Mouse (Mus musculus) MEL (cell line): Measurements from ENCODE around the gene Btla. TPM values are rescaled to one million over a fixed set of nuclear protein-coding genes. Genes with fewer than 3 reads are reported as not detected.

Source experiments
- DNase-seq: peaks from one replicate; pipeline ENCODE4 v3.0.0; 2011; ENCODE audit warnings: low read depth, low spot score
- H3K27ac ChIP-seq: 2 replicates; pipeline ENCODE4 v1.5.1; 2012; ENCODE audit warnings: low read depth, mild to moderate bottlenecking, control low read depth, low read length, moderate library complexity; ENCODE audit not compliant: control insufficient read depth
- H3K27me3 ChIP-seq, 2 experiments: fragments of 150-350 bp in 1 of 2; sonication (generic) in 1 of 2; 2 replicates each; pipeline ENCODE4 v1.6.1; 2012; ENCODE audit warnings: low read length in 2 of 2, mild to moderate bottlenecking in 2 of 2, improper control_type of control experiment in 1 of 2, moderate library complexity in 1 of 2; ENCODE audit not compliant: insufficient read depth in 2 of 2, control insufficient read depth in 1 of 2
- H3K36me3 ChIP-seq, 2 experiments: 2 replicates each; pipeline ENCODE4 v1.6.1; 2012 to 2014; ENCODE audit warnings: low read length in 2 of 2, improper control_type of control experiment in 1 of 2, inconsistent platforms in 1 of 2, mild to moderate bottlenecking in 1 of 2; ENCODE audit not compliant: insufficient read depth in 2 of 2, control insufficient read depth in 1 of 2
- H3K4me1 ChIP-seq, 2 experiments: fragments of 150-350 bp in 1 of 2; sonication (generic) in 1 of 2; 2 replicates each; pipeline ENCODE4 v1.6.1; 2012; ENCODE audit warnings: low read length in 2 of 2, improper control_type of control experiment in 1 of 2, mild to moderate bottlenecking in 1 of 2; ENCODE audit not compliant: insufficient read depth in 2 of 2, control insufficient read depth in 1 of 2
- H3K4me3 ChIP-seq, 2 experiments: fragments of 150-350 bp in 1 of 2; sonication (generic) in 1 of 2; 2 replicates each; pipeline ENCODE4 v1.5.1; 2012; ENCODE audit warnings: low read depth in 2 of 2, low read length in 2 of 2, mild to moderate bottlenecking in 2 of 2, moderate library complexity in 2 of 2, control low read depth in 1 of 2, improper control_type of control experiment in 1 of 2; ENCODE audit not compliant: control insufficient read depth in 1 of 2, insufficient read depth in 1 of 2
- H3K79me2 ChIP-seq: 2 replicates; pipeline ENCODE4 v1.6.1; 2012; ENCODE audit warnings: mild to moderate bottlenecking, low read length, moderate library complexity; ENCODE audit not compliant: control insufficient read depth, poor library complexity, insufficient read depth
- H3K9ac ChIP-seq: 2 replicates; pipeline ENCODE4 v1.6.1; 2012; ENCODE audit warnings: low read depth, mild to moderate bottlenecking, control low read depth, low read length, moderate library complexity; ENCODE audit not compliant: control insufficient read depth, poor library complexity, severe bottlenecking
- H3K9me3 ChIP-seq: fragments of 150-350 bp; sonication (generic); replicated peaks from 2 replicates; pipeline ENCODE4 v1.6.1; 2012; ENCODE audit warnings: mild to moderate bottlenecking, low read length, improper control_type of control experiment, moderate library complexity; ENCODE audit not compliant: insufficient read depth
- CHD1 ChIP-seq: IDR thresholded peaks from 2 replicates; pipeline ENCODE4 v1.6.1; 2012; ENCODE audit warnings: low read depth, mild to moderate bottlenecking, inconsistent platforms, low read length, improper control_type of control experiment
- CTCF ChIP-seq, 3 experiments: IDR thresholded peaks in 2 of 3; conservative IDR thresholded peaks in 1 of 3; 2 replicates each; pipeline ENCODE4 v1.5.1; 2011 to 2012; ENCODE audit warnings: low read length in 3 of 3, low read depth in 2 of 3, mild to moderate bottlenecking in 2 of 3, improper control_type of control experiment in 1 of 3, inconsistent platforms in 1 of 3, mixed read lengths in 1 of 3, moderate library complexity in 1 of 3; ENCODE audit not compliant: control insufficient read depth in 1 of 3, insufficient read depth in 1 of 3, poor library complexity in 1 of 3, severe bottlenecking in 1 of 3
- ELF1 ChIP-seq: IDR thresholded peaks from 2 replicates; pipeline ENCODE4 v1.6.1; 2014; ENCODE audit warnings: low read depth, mild to moderate bottlenecking, inconsistent platforms, low read length, improper control_type of control experiment, moderate library complexity
- EP300 ChIP-seq, 2 experiments: IDR thresholded peaks; 2 replicates each; pipeline ENCODE4 v1.6.1; 2011; ENCODE audit warnings: improper control_type of control experiment in 2 of 2, low read length in 2 of 2, low read depth in 1 of 2, mild to moderate bottlenecking in 1 of 2
- GABPA ChIP-seq: IDR thresholded peaks from 2 replicates; pipeline ENCODE4 v1.6.1; 2012; ENCODE audit warnings: low read depth, mild to moderate bottlenecking, inconsistent platforms, low read length, improper control_type of control experiment, moderate library complexity
- GATA1 ChIP-seq: IDR thresholded peaks from 2 replicates; pipeline ENCODE4 v1.6.1; 2011; ENCODE audit warnings: low read depth, low read length, improper control_type of control experiment
- MYB ChIP-seq: IDR thresholded peaks from 2 replicates; pipeline ENCODE4 v1.6.1; 2011; ENCODE audit warnings: mild to moderate bottlenecking, low read depth, low read length, improper control_type of control experiment
- NRF1 ChIP-seq: IDR thresholded peaks from 2 replicates; pipeline ENCODE4 v1.6.1; 2014; ENCODE audit warnings: low read depth, mild to moderate bottlenecking, inconsistent platforms, low read length, improper control_type of control experiment, moderate library complexity; ENCODE audit not compliant: poor library complexity, insufficient read depth, severe bottlenecking
- POLR2A ChIP-seq, 2 experiments: IDR thresholded peaks; 2 replicates each; pipeline ENCODE4 v1.6.1; 2011 to 2012; ENCODE audit warnings: low read length in 2 of 2, mild to moderate bottlenecking in 2 of 2, control low read depth in 1 of 2, improper control_type of control experiment in 1 of 2, low read depth in 1 of 2, moderate library complexity in 1 of 2; ENCODE audit not compliant: control insufficient read depth in 1 of 2, insufficient read depth in 1 of 2, poor library complexity in 1 of 2
- POLR2AphosphoS5 ChIP-seq: IDR thresholded peaks from 2 replicates; pipeline ENCODE4 v1.6.1; 2012; ENCODE audit warnings: low read depth, borderline replicate concordance, mild to moderate bottlenecking, inconsistent platforms, low read length, moderate library complexity, mixed read lengths
- RAD21 ChIP-seq: IDR thresholded peaks from 2 replicates; pipeline ENCODE4 v1.6.1; 2011; ENCODE audit warnings: mild to moderate bottlenecking, low read depth, low read length, improper control_type of control experiment
- RCOR1 ChIP-seq: IDR thresholded peaks from 2 replicates; pipeline ENCODE4 v1.6.1; 2012; ENCODE audit warnings: low read depth, mild to moderate bottlenecking, inconsistent platforms, low read length, improper control_type of control experiment
- SIN3A ChIP-seq: IDR thresholded peaks from 2 replicates; pipeline ENCODE4 v1.6.1; 2012; ENCODE audit warnings: low read length, improper control_type of control experiment, inconsistent platforms
- TAL1 ChIP-seq: IDR thresholded peaks from 2 replicates; pipeline ENCODE4 v1.6.1; 2012; ENCODE audit warnings: mild to moderate bottlenecking, inconsistent platforms, low read length, moderate library complexity, mixed read lengths
- USF1 ChIP-seq: IDR thresholded peaks from 2 replicates; pipeline ENCODE4 v1.6.1; 2014; ENCODE audit warnings: low read depth, mild to moderate bottlenecking, inconsistent platforms, low read length, improper control_type of control experiment, moderate library complexity
- ZKSCAN1 ChIP-seq: IDR thresholded peaks from 2 replicates; pipeline ENCODE4 v1.6.1; 2012; ENCODE audit warnings: low read depth, mild to moderate bottlenecking, inconsistent platforms, low read length, improper control_type of control experiment, moderate library complexity
- ZMIZ1 ChIP-seq: IDR thresholded peaks from 2 replicates; pipeline ENCODE4 v1.6.1; 2012; ENCODE audit warnings: low read depth, mild to moderate bottlenecking, inconsistent platforms, low read length, improper control_type of control experiment, moderate library complexity
- ZNF384 ChIP-seq: IDR thresholded peaks from 2 replicates; pipeline ENCODE4 v1.6.1; 2012; ENCODE audit warnings: low read depth, mild to moderate bottlenecking, inconsistent platforms, low read length, improper control_type of control experiment
- polyA plus RNA-seq, 2 experiments: library from polyadenylated mRNA; stranded (reverse) in 1 of 2; unstranded in 1 of 2; fragments of >175 nt in 1 of 2; fragments of >200 nt in 1 of 2; gene quantifications; 2 replicates each; pipeline versions ENCODE4 v1.2.1 to v1.2.4; 2012; ENCODE audit warnings: low replicate concordance in 2 of 2, low read depth in 1 of 2; ENCODE audit not compliant: insufficient read length in 2 of 2, insufficient read depth in 1 of 2, missing spikeins in 1 of 2
- total RNA-seq: library from RNA; depleted of rRNA; stranded (reverse); fragments of 300-350 nt; gene quantifications from 2 replicates; pipeline ENCODE4 v1.2.3, GENCODE M21; 2012

The Btla gene
- total and polyA plus RNA-seq, 3 experiments = not detected

DNA sequence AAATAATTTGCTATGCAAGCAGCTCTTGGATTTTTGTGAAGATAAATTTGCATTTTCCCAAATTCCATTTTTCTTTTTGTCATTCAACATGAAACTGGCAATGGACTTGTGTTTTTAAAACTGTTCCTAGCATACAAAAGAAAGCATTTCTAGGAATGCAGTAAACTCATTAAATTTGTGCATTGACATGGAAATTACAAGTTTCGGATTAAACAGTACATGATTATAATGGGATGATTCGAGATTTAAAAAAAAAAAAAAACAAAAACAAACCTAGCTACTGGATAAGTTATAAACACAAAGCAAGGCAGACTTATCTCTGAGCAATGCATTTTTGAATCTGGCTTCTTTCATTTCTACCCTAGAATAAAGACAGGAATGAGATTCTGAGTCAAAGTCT lies 2.1 kb upstream of the Btla start:
- H3K27me3 ChIP-seq = no peaks in the 10 kb centered on the region
- H3K27ac ChIP-seq = no peak overlapping the region
- no peak for DNase-seq
- H3K79me2 ChIP-seq = no peaks in the 10 kb centered on the region
- H3K9me3 ChIP-seq = no peaks in the 10 kb centered on the region
- no peaks in the 10 kb centered on the region; a peak in 1 of 4 replicates for H3K4me1 ChIP-seq
- no peaks in the 10 kb centered on the region for H3K36me3 ChIP-seq
- no peak overlapping the region for H3K4me3 ChIP-seq
- no peak overlapping the region for H3K9ac ChIP-seq
- no peak for TF ChIP-seq ZKSCAN1
- TF ChIP-seq ELF1 = no peak
- TF ChIP-seq ZMIZ1 = no peak
- no peak for TF ChIP-seq RAD21
- no peak for TF ChIP-seq TAL1

DNA sequence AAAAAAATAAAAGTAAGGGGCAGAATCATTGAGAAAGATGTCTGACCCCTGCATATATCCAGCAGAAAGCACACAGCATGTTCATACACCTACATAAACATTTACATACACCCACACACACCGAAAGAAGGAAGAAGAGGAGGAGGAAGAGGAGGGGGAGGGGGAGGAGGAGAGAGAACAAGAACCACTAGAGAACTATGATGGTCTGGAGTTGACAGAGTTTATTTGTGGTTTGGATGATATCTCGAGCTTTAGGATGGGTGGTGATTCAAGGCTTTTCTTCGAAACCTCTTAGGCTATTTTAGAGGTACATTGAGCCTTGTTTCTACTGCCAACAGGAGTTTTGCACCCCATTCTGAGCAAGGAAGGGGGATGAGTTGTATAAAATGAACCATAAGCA lies 1.3 kb upstream of the Btla start:
- no peaks in the 10 kb centered on the region for H3K27me3 ChIP-seq
- H3K4me1 ChIP-seq = no peaks in the 10 kb centered on the region; a peak in 1 of 4 replicates
- H3K27ac ChIP-seq = no peak overlapping the region
- no peaks in the 10 kb centered on the region for H3K79me2 ChIP-seq
- no peak for TF ChIP-seq POLR2A (IDR thresholded peaks at IDR 0.05; ENCODE audit: control insufficient read depth in 1 of 2, insufficient read depth in 1 of 2, low read depth in 1 of 2, low read length in 2 of 2, poor library complexity in 1 of 2)
- no peak for TF ChIP-seq RCOR1
- no peak for TF ChIP-seq EP300 (IDR thresholded peaks at IDR 0.05; ENCODE audit: low read depth in 1 of 2, low read length in 2 of 2)
- no peak for TF ChIP-seq GATA1
- no peak for TF ChIP-seq MYB
- no peak for TF ChIP-seq USF1
- no peak for TF ChIP-seq ZNF384
- no peak for TF ChIP-seq CHD1
- TF ChIP-seq SIN3A = no peak
- no peak for TF ChIP-seq GABPA
- no peak for TF ChIP-seq POLR2AphosphoS5
- TF ChIP-seq CTCF (IDR thresholded peaks at IDR 0.05 in 2 of 3, conservative IDR thresholded peaks at IDR 0.05 in 1 of 3; ENCODE audit: control insufficient read depth in 1 of 3, insufficient read depth in 1 of 3, low read depth in 2 of 3, low read length in 3 of 3, poor library complexity in 1 of 3, severe bottlenecking in 1 of 3) = no peak
- TF ChIP-seq NRF1 = no peak
- no peak overlapping the region for H3K4me3 ChIP-seq
- H3K9ac ChIP-seq = no peak overlapping the region
- H3K36me3 ChIP-seq = no peaks in the 10 kb centered on the region
- no peaks in the 10 kb centered on the region for H3K9me3 ChIP-seq
- DNase-seq = no peak
